Mouse (Mus musculus): Measurements from ENCODE around the gene Soat2.
A peak's percentile ranks its signal among the peaks of the same experiment; 100 is the strongest.

Gene Soat2

DNA sequence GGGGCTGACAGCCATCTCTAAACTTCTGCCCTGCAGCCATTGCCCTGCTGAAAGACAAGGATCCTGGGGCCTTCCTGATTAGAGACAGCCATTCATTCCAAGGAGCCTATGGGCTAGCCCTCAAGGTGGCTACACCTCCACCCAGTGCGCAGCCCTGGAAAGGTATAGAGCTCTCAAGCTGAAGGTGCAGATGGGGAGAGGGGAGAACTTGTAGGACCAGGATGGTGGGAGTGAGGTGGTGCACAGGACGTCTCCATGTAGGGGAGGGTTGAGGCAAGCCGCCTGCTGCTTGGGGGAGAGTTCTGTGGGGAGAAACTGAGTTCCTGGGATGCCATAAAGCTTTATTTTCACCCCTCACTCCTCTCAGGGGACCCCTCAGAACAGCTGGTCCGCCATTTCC is 36.7 kb upstream of the Soat2 start:
- DNase-seq (ENCODE audit: low read depth in 1 of 2, low spot score in 2 of 2) = no peak

DNA sequence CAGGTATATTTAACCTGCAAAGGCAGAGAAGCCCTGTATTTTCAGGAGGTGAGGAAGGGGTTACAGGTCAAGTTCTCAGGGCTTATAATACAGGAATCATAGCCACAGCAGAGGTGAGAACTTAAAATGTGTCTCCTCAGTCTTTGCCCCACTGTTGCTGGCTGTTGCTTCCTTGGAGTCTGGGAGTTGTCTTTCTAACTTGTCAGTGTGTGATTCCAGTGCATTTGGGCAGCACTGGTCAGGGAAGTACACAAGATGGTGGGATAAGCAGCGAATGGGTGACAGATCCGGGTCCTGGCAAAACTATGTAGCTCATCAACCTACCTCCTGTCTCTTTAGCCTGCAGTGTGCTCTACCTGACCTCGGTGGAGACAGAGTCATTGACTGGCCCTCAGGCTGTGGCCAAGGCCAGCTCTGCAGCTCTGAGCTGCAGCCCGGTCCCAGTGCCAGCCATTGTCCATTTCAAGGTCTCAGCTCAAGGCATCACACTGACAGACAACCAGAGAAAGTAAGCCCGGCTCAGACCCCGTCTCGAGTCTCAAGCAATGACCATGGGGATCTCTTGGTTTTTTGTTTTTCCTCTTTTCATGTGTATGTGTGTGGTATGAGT is 35.6 kb upstream of the Soat2 start:
- no peak for DNase-seq (ENCODE audit: low read depth in 1 of 2, low spot score in 2 of 2)

DNA sequence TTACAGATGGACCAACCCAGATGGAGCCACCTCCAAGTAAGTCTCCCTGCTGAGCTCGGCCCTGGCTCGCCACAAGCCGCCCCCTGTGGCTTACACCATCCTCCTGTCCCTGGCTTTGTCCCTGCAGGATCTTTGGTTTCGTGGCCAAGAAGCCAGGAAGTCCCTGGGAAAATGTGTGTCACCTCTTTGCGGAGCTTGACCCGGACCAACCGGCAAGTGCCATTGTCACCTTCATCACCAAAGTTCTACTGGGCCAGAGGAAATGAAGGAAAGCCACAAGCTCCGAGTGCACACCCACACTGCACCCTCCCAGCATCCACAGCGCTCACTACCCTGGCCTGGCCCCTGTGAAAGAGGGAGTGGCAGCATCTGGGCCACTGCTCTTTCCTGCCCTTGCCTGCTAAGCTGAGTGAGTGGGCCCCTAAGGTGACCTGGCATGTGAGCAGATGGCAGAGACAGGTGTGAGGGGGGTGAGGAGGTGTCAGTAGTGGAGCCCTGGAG is 34.5 kb upstream of the Soat2 start:
- no peak for DNase-seq (ENCODE audit: low read depth in 1 of 2, low spot score in 2 of 2)

DNA sequence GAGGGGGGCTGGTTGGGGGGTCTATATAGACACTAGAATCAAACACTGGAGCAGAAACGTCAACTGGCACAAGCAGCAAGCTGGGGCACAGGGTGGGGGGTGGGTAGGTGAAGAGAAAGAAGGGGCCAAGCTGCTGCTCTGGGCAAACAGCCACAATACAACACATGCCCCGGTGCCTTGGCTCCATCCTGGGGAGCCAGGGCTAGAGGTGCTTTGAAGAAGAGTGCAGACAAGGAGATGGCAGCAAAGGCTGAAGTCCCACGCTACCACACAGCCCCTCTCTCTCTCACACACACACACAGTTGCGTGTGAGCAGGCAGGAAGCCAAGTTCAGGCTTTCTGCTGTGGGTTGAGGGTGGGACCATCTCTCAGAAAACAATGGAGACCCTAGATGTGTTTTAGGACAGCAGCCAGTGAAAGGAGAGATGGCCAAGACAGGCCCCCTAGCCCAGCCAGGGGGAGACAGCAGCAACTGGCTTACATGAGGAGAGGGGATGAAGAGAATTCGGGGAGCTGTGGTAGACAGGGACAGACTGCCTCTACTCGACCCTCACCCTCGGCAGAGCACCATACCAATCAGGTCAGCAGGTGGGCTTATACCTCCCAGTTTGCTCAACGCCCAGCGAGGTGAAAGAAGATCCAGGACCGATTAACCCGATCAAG is 33.4 kb upstream of the Soat2 start:
- DNase-seq (ENCODE audit: low read depth in 1 of 2, low spot score in 2 of 2) = no peak

DNA sequence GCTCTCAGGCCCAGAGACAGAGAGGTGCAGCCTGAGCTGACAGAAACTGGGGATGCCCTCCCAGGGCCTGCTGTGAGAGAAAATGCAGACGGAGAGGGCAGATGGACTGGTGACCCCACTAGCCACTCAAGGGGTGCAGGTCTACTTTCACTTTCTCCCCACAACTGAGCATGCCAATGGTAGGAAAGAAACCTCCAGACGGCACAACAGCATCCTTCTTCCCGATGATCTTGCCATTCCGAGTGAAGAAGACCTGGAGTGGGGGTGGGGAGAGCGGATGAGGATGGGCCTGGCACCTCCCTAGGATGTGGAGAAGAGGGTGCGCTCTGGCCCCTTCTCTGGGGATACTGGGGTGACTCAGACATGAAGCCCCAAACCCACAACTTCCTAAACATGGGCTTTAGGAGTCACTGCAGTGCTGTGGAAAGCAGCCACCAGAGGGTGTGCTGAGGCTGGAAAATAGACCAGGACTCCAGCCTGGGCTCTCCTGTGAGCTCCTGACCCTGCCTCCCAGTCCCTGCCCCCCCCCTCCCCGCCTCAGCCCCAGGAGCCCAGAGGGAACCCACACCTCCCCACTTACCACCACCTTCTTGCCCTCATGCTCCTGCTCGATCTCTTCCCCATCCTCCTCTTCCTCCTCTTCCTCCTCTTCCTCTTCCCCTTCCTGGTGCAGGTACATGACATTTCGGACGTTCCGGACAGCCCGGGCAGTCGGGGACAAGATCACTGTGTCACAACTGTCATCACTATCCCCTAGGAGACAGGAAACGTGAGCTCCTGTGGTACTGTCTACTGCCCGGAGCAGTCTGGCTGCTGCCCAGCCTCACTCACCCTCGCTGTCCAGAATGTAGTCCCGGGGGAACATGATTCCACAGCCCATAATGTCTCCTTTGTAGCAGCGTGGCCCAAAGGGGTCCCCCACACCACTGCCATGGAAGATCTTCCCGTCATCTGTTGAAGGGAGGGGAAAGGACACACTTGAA is 32.6 kb upstream of the Soat2 start:
- no peak for DNase-seq (ENCODE audit: low read depth in 1 of 2, low spot score in 2 of 2)

DNA sequence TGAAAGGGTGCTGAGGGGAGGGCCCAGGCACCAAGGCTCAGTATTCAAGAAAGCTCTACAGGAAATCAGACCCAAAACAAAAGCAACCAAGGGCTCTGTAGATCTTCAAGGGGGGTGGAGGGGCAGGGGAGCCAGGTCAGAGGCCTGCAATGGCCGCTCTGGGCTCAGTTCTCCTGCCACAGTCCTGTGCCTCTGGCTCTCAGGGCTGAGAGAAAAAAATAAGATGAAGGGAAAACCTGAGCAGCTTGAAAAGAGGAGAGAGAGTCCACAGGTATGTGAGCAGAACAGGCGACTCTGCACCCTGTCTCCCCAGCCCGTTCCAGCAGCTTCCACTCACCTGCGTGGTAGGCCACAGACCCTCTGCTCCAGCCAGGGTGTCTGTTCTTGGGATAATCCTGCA is 31.7 kb upstream of the Soat2 start:
- no peak for DNase-seq (ENCODE audit: low read depth in 1 of 2, low spot score in 2 of 2)

DNA sequence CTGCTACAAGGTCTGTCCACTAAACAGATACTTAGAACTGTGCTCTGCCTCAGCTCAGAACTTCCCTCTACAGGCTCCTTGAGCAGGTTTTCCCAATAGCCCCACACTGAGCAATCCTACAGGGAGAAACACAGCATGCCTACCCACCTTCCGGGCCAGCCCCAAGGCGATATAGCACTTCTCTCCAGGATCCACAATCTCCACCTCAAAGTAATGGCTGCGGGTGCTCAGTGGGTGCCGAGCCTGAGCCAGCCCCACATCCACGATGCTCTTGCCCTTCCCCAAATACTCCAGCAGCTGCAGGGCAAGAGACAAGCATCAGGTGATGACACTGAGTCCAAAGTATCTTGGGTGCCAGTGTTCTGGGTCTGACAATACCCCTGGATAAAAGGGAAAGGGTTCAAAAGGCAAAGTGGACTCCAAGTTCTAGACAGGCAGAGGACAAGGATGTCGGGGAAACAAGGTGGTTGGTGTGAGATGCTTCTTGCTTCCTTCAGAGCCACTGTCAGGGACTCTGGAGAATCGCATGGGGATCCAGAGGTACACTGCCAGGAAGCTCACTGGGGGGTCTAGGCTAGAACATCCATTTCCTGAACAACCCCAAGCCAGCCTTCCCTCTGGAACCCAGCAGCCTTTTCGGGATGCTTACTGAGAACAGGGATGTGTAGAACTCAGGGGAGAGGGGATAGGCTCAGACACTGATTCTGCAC is 31.1 kb upstream of the Soat2 start:
- no peak for DNase-seq (ENCODE audit: low read depth in 1 of 2, low spot score in 2 of 2)

DNA sequence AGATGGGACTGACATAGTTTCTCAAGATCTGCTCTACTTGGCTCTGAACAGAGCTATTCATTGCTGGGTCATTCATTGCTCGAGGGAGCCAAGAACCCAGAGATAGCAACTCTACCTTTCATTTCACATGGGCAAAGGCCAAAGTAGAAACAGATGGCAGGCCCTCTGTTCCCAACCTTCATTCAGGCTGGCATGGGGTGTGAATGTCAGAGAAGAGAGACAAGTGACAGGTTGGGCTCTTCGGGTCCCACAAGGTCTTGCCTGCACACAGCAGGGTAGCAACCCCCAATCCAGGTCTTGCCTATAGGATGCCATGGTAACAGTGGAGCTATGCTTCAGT is 30.5 kb upstream of the Soat2 start:
- no peak for DNase-seq (ENCODE audit: low read depth in 1 of 2, low spot score in 2 of 2)

DNA sequence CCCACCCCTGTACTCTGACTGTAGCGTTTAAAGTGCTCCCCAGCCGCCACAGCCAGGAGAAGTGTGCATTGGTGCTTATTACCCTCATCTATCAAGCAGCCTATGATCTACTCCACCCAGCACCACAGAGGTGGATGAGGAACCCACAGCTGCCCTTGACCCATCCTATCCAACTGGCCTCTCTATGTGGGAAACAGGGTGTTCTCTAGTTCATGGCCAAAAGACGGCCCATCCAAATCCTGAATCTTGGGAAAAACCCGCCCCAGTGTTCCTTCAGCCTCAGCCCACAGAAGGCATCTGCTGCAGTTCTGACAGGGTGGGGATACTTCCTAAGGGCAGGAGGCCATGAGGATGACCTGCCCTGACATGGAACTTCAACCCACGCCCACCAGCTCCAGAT is 29.8 kb upstream of the Soat2 start:
- no peak for DNase-seq (ENCODE audit: low read depth in 1 of 2, low spot score in 2 of 2)

DNA sequence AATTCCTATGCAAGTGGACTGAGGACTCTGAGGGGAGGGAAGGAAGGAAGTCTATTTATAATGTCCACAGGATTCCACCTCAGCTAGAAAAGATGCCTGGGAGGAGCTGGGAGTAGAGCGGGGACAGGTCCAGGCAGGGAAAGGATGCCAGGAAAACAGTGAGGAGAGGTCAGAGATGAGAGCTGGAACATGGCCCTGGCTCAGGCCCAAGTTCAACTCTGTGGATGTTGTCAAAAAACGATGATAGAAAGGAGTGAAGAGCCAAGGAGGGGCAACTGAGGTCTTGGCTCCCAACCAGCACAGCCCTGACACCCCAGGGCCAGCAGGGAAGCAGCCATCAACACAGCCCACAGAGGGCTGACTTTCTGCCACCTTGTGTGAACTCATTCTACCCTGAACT is 24.0 kb upstream of the Soat2 start:
- no peak for DNase-seq (ENCODE audit: low read depth in 1 of 2, low spot score in 2 of 2)

DNA sequence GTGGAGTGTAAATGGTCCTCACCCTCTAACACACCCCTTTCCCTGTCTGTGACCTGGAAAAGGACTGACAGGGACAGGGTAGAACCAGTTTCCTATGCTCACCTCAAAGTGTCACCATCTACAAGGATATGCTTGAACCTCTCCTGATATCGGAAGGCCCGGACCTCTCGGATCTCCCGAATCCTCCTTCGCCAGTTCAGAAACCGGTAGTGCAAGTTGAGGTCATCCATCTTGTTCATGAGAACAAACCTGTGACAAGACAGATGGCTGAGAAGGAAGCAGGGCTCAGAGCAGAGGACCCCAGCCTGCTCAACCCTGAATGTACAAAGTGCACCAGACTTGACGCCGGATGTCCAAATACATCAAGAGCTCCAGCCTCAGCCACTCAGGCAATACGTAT is 17.0 kb upstream of the Soat2 start:
- DNase-seq (ENCODE audit: low read depth in 1 of 2, low spot score in 2 of 2) = no peak

DNA sequence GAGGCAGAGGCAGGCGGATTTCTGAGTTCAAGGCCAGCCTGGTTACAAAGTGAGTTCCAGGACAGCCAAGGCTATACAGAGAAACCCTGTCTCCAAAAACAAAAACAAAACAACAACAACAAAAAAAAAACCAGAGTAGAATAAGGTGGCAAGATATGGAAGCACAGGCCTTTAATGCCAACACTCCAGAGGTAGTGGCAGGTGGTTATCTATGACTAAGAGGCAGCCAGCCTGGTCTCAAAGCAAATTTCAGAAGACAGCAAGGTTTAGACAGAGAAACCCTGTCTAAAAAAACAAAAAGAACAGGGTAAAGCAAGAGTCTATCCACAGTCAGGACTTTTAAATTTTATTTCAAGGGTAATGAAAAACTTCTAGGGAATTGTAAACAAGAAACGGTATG is 15.6 kb upstream of the Soat2 start:
- no peak for DNase-seq (ENCODE audit: low read depth in 1 of 2, low spot score in 2 of 2)

DNA sequence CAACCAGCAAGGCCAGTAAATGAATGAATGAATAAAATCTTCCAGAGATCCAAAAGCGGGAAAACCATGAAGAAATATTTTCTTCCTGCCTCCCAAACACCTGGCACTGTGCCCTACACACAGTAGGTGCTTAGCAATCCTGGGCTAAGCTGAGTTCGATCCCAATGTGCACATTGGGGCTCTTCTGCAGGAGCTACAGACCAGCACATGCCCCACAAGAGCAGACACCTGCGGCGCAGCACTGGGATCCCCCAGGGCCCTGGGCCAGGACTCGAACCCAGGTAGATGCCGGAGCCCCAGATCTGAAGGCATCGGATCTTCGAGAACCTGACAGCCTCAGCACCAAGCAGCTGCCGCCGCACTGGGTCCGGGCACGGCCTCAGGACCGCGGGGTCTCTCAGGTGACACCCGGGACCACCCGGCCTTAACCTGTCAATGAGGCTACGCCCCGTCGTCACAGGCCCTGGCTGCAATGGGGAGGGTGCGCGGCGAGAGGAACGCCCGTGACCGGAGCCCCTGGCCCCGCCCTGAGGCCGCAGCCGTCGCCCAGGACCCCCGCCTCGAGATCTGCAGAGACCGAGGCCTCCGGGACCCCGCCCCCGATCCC is 14.7 kb upstream of the Soat2 start:
- DNase-seq (ENCODE audit: low read depth in 1 of 2, low spot score in 2 of 2) = no peak

DNA sequence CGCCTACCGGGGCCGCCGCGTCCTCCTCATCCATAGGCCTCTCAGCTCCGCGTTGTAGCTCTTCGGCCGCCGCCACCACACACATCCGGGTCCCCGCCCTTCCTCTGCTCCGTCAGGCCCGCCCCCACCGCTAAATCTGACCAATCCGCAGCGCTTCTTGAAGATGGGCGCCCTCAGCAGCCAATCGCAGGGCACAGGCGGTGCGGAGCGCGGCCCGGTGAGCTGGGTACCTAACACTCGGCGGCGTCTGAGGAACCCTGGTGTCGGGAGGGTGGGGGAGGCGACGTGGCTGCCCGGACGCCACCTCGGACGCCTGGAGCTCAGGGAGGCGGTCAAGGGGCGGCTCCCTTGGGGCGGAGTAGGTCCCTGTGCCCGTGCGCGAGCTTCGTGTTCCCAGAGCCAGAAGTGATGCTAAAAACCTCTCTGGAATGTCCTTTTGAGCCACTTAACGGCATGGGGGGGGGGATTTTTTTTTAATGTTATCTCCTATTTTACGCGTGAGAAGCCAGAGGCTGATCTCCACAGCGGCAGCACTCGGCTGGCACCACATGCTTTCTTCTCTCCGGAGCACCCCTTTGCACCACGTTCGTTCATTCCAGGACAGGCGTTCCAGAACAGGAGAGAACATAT is 14.1 kb upstream of the Soat2 start, which contains the start of gene Spryd3:
TSS of gene Spryd3 (minus strand) at position 106 of the 630 bp plus-strand sequence.
- peak; percentile 87 to 95 for DNase-seq (ENCODE audit: low read depth in 1 of 2, low spot score in 2 of 2)

DNA sequence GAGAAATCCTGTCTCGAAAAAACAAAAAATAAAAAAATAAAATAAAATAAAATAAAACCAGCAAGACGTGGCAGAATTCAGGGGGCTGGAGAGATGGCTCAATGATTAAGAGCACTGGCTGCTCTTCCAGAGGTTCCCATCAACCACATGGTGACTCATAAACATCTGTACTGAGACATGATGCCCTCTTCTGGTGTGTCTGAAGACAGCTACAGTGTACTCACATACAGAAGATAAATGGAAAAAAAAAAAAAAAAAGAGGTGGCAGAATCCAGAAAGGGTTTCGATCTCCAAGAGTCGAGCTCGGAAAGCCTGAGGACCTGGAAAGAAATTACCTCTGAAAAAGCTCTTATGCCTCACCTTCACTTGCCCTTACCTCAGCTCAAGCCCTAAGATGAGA is 9.2 kb upstream of the Soat2 start:
- DNase-seq (ENCODE audit: low read depth in 1 of 2, low spot score in 2 of 2) = no peak

DNA sequence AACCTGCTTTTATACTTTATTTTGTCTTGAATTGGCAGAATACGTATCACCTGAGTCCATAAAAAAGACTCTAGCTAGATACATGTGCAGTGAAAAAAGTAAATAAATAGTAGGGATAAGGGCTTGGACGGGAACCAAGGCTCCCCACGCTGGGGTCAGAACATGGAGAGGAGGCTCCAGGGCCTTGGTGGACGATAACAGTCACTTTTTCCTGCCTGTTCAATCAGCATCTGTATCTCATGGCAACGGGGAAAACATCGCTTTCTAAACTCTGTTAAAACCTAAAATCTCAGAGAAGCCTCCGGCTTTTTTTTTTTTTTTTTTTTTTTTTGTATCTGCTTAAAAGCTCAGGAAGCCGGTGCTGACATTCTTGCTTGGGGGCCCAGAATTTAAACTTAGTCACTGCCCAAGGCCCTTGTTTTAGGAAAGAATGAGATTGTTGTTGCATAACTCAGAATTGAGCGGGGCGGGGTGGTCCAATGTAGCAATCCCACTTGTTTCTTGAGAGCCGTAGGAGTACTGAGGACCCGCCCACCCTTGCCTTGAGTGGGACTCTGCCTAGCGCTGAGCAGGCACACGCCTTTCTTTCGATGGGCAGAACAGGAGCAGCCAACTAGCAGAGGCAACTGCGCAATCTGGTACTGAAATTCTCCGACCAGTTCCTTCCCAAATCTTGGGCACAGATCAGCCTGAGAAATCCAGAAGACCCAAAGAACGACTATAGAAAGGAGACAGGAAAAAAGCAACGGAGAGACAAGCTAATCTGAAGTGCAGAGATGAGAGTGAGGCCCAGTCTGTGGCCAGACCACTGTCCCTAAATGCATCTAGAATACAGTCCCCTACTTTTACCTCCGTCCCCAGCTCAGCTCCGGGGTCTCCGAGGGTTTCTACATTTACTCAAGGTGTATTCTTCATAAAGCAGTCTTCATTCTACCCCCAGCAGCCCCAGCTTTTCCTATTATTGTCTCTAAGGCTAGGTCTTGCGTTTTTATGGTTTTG is 7.1 kb upstream of the Soat2 start:
- no peak for DNase-seq (ENCODE audit: low read depth in 1 of 2, low spot score in 2 of 2)

DNA sequence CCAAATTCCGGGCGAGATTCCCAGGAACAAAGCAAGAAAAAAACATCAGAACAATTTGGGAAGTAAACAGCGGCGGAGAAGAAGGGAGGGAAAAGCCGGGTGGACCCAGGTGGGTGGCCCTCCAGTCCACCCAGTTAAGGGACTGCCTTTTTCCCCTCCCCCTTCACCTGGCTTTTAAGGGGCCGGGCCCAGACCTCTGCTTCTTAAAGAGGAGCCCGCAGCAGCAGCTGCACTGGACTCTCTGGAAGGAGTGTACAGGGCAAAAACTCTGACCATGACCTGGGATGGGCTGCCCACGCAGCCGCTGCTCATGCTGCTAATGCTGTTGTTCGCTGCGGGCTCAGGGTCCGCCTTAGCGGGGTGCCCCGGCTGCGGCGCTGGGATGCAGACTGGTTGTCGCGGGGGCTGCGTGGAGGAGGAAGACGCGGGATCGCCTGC is 6.0 kb upstream of the Soat2 start, which contains the start of gene Igfbp6:
TSS of gene Igfbp6 (plus strand) at position 89 of the 438 bp plus-strand sequence.
- DNase-seq (ENCODE audit: low read depth in 1 of 2, low spot score in 2 of 2) = no peak

DNA sequence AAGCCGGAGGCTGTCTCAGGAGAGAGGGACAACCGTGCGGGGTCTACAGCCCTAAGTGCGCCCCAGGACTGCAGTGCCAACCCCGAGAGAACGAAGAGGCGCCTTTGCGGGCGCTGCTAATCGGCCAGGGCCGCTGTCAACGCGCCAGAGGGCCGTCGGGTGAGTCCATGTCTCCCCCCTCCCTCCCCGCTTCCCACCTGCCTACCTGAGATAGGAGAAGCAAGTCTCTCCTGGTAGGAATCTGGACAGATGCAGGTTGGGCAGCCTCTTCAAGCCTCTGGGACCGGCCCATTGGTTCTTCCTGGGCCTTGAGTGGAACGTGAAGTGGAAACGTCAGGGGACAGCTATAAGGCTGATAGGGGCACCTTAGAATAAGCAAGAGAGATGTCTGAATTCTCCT is 5.6 kb upstream of the Soat2 start:
- no peak for DNase-seq (ENCODE audit: low read depth in 1 of 2, low spot score in 2 of 2)

DNA sequence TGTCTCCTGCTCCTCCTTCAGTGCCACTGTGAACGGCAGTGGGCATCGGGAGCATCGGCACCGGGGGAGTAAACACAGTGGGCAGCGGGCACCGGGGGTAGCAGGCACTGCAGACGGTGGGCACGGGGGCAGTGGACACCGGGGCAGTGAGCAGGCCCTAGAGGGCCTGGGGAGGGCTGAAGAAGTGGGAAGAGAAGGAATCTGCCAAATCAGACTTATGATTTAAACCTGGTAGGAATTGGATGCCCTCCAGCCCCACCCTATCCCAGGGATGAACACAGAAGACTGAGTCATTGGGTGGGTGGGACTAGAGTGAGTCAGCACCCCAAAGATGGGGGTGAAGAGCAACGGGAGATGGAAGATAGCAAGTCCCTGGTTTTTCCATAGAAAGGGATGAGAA is 5.0 kb upstream of the Soat2 start:
- no peak for DNase-seq (ENCODE audit: low read depth in 1 of 2, low spot score in 2 of 2)
